Mouse (Mus musculus) frontal cortex, adult 2 months (tissue): ENCODE measurements around the gene Triobp. TPM values are rescaled to one million over a fixed set of nuclear protein-coding genes. Genes with fewer than 3 reads are reported as not detected.
"Not testable (repeated sequence)": the region's sequence is repeated elsewhere in the genome, so short reads cannot be mapped to it uniquely, and the experiment has no call there.

Experiments
- DNase-seq, 2 experiments: peaks; one replicate each; pipeline ENCODE4 v3.0.0; 2022; ENCODE audit warnings: low spot score in 1 of 2; ENCODE audit errors: extremely low spot score in 1 of 2
- polyA plus RNA-seq: library from polyadenylated mRNA; depleted of rRNA; stranded (reverse); fragments of >200 nt; gene quantifications from 2 replicates; pipeline ENCODE4 v1.2.3, GENCODE M21; 2012

Gene Triobp
- polyA plus RNA-seq, 1 experiment, result 13.9 TPM

GRCm38 (mm10) chr15:78996663-78997062 lies 49.1 kb downstream of the Triobp start:
- no peak for DNase-seq

GRCm38 (mm10) chr15:78998348-78998747 lies 50.8 kb downstream of the Triobp start:
- DNase-seq, result no peak

- DNase-seq, result no peak
Observed at GRCm38 (mm10) chr15:78999586-78999985, 52.1 kb downstream of the Triobp start.

DNA sequence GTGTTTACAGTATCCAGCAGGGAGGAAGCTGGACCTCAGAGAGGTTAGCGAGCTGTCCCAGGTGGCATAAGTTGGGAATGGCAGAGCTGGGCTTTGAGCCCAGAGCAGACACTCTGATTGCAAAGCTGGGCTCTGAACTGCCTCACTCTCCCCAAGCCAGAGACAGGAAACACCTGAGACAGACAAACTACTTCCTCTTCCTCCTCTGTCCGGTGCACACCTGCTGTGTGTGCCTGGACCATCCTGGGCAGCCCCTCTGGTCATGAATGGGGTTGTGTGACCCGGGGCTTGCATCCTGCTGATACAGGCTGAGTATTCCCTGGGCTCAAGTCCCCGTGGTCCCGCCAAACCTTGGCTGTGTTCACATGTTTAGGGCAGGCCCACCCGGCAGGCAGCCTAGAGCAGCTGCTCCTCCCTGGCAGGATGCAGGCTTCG lies 52.9 kb downstream of the Triobp start:
- DNase-seq, result no peak

- no peak for DNase-seq
Observed at GRCm38 (mm10) chr15:79001559-79001958, 54.0 kb downstream of the Triobp start.

DNA sequence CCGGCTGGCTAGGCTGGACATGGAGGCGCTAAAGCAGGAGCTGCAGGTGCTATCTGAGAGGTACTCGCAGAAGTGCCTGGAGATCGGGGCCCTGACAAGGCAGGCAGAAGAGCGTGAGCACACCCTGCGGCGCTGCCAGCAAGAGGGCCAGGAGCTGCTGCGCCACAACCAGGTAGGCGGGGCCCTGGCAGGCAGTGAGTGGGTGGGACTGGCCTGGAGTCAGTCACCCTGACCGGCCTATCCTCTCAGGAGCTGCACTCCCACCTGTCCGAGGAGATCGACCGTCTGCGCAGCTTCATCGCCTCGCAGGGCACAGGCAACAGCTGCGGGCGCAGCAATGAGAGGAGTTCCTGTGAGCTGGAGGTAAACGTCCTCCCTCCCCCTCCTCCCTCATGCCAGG lies 54.5 kb downstream of the Triobp start:
- no peak for DNase-seq

- no peak for DNase-seq
Observed at GRCm38 (mm10) chr15:79003079-79003478, 55.6 kb downstream of the Triobp start.

- DNase-seq, result no peak
Observed at GRCm38 (mm10) chr15:79005581-79005980, 58.1 kb downstream of the Triobp start.

DNA sequence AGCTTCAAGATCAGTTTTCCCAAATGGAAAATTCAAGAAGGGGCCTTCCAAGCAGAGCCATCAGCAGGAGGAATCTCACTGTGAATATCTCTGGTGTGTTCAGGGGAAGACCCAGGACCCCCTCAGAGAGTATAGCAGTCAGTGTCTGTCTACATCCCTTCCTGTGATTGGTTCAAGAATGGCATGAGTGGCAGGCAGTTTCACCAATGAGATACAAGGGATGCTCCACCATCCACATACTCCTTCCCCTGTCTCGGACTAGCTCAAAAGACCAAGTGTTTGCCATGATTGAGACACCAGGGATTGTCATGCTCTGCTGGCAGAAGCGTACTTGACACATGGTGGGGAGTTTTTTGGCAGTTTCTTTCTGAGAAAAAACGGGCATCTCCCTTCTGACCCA lies 59.1 kb downstream of the Triobp start:
- DNase-seq, result peak in 1 of 2 experiments; percentile 43

GRCm38 (mm10) chr15:79007059-79007458 lies 59.5 kb downstream of the Triobp start:
- no peak for DNase-seq

DNA sequence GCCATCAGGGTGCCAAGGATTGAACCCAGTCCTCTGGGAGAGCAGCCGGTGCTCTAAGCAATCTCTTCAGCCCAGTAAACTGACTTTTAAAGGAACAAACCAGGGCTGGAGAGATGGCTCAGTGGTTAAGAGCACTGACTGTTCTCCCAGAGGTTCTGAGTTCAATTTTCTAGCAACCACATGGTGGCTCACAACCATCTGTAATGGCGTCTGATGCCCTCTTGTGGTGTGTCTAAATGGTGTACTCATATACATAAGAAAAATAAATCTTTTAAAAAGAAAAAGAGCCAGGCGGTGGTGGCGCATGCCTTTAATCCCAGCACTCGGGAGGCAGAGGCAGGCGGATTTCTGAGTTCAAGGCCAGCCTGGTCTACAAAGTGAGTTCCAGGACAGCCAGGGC lies 60.3 kb downstream of the Triobp start:
- DNase-seq, result not testable (repeated sequence)

GRCm38 (mm10) chr15:79009734-79010133 lies 62.2 kb downstream of the Triobp start:
- no peak for DNase-seq

- no peak for DNase-seq
Observed at GRCm38 (mm10) chr15:79011550-79011949, 64.0 kb downstream of the Triobp start.

GRCm38 (mm10) chr15:79013382-79013781 lies 65.9 kb downstream of the Triobp start:
- no peak for DNase-seq

- no peak for DNase-seq
Observed at GRCm38 (mm10) chr15:79018191-79018590, 70.7 kb downstream of the Triobp start.

DNA sequence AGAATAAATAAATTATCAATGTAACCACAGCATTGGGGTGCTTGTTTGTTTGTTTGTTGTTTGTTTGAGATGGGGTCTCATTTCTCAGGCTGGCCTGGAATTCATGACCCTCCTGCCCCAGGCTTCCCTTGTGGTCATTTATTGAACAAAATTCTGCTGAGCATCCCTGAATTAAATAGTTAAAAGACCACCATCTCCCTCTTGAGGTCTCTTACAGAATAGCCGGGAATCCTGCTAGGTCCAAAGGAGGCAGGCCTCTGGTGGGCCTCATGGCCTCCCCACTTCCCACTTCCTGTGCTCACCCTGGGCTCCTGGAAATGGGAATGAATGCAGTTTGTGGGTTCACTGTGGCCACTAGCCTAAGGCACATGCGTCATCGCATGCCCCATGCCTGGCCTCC lies 71.4 kb downstream of the Triobp start:
- no peak for DNase-seq

- DNase-seq, result no peak
Observed at GRCm38 (mm10) chr15:79022671-79023230, 75.2 kb downstream of the Triobp start.

- no peak for DNase-seq
Observed at GRCm38 (mm10) chr15:79023366-79023765, 75.8 kb downstream of the Triobp start.

GRCm38 (mm10) chr15:79025687-79026308 lies 78.3 kb downstream of the Triobp start:
- no peak for DNase-seq

- DNase-seq, result no peak
Observed at GRCm38 (mm10) chr15:79026511-79027290, 79.2 kb downstream of the Triobp start.

- no peak for DNase-seq
Observed at GRCm38 (mm10) chr15:79027291-79028205, 80.0 kb downstream of the Triobp start.
